Comparison of ENCODE assay signal across 10 mouse cellular contexts in the genomic region with DNA sequence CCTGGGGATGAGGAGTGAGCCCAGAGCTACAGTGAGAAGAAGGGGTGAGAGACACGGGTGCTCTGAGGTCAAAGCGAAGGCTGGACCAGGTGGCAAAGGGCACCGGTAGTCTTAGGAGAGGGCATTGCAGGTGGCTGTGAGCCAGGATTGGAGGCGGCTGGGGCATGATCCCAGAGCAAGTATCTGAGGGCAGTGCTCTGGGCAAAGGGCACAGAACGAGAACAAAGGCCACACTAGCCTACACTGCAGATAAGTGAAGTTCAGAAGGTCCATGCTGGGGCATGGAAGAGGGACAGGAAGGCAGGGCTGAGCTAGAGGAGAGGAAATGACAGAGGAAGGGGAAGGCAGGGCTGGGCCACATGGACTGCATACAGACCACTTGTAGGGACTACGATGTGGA.
DNase-seq lines count a peak whose midpoint lies in the region; ATAC-seq and TF ChIP-seq lines count a peak whose summit lies in the region.
"Had no signal": no experiment of that assay in that cellular context is flagged by ENCODE, and none has a peak within 500 bp of the region (broad histone marks: within the 10 kb centered on the region; RNA-seq: fewer than 3 reads in every experiment).

No protein-coding gene starts in this region.

- H3K9me3 ChIP-seq in forebrain, embryonic 10.5 days = no peaks in the 10 kb centered on the region
- H3K9me3 ChIP-seq in forebrain, embryonic 15.5 days = no peaks in the 10 kb centered on the region
- H3K9me3 ChIP-seq in intestine, embryonic 15.5 days = no peaks in the 10 kb centered on the region
- H3K9me3 ChIP-seq in midbrain, embryonic 14.5 days (ENCODE audit: control insufficient read depth, low read length) = no peaks in the 10 kb centered on the region

- TF ChIP-seq CTCF in left cerebral cortex, adult 2 months (IDR thresholded peaks at IDR 0.05) = no peak

- no peak overlapping the region for H3K9ac ChIP-seq in forebrain, embryonic 15.5 days (replicated peaks)
- H3K9ac ChIP-seq in intestine, embryonic 15.5 days = no peak overlapping the region; the same call in 1 of the 2 replicates
- H3K9ac ChIP-seq in midbrain, embryonic 14.5 days (replicated peaks; ENCODE audit: low read length) = peak overlapping the region; percentile 21; the same call in 1 of the 2 replicates

- DNase-seq in forebrain, embryonic 10.5 days (ENCODE audit: extremely low spot score, low spot score) = no peak
- DNase-seq in left cerebral cortex, adult 2 months (ENCODE audit: extremely low spot score in 1 of 2, low spot score in 2 of 2) = no peak
- DNase-seq in left cerebral cortex, postnatal 14 days (ENCODE audit: low spot score in 2 of 2) = no peak
- no peak for DNase-seq in midbrain, embryonic 14.5 days
- no peak for DNase-seq in cerebellum, adult 8-10 months
- no peak for DNase-seq in urinary bladder, postnatal 36 days (ENCODE audit: low spot score in 2 of 2)
- DNase-seq: gastrocnemius, postnatal 25 days had no signal

- H3K4me2 ChIP-seq in forebrain, embryonic 15.5 days (replicated peaks) = no peak overlapping the region
- no peak overlapping the region for H3K4me2 ChIP-seq in intestine, embryonic 15.5 days (replicated peaks)
- no peak overlapping the region for H3K4me2 ChIP-seq in midbrain, embryonic 14.5 days (ENCODE audit: low read length)

- WGBS in forebrain, embryonic 10.5 days = 81% methylated on average over 6 of the region's 6 CpGs
- 81% methylated on average over 6 of the region's 6 CpGs for WGBS in forebrain, embryonic 15.5 days
- 61% methylated on average over 6 of the region's 6 CpGs for WGBS in intestine, embryonic 15.5 days
- WGBS in midbrain, embryonic 14.5 days = 89% methylated on average over 6 of the region's 6 CpGs

- no peak for ATAC-seq in forebrain, embryonic 15.5 days (replicated peaks)
- ATAC-seq in intestine, embryonic 15.5 days = peak; percentile 57
- no peak for ATAC-seq in midbrain, embryonic 14.5 days (ENCODE audit: low FRiP score, low TSS enrichment)

- no peaks in the 10 kb centered on the region for H3K36me3 ChIP-seq in forebrain, embryonic 10.5 days (replicated peaks)
- H3K36me3 ChIP-seq in forebrain, embryonic 15.5 days = no peaks in the 10 kb centered on the region
- H3K36me3 ChIP-seq in intestine, embryonic 15.5 days = no peaks in the 10 kb centered on the region
- H3K36me3 ChIP-seq in midbrain, embryonic 14.5 days (ENCODE audit: control insufficient read depth, insufficient read depth, low read length) = no peaks in the 10 kb centered on the region

- peaks cover 78% of the 10 kb centered on the region for H3K4me1 ChIP-seq in forebrain, embryonic 10.5 days
- H3K4me1 ChIP-seq in forebrain, embryonic 15.5 days = peaks cover 63% of the 10 kb centered on the region
- H3K4me1 ChIP-seq in intestine, embryonic 15.5 days (replicated peaks) = peaks cover 63% of the 10 kb centered on the region
- peaks cover 50% of the 10 kb centered on the region for H3K4me1 ChIP-seq in midbrain, embryonic 14.5 days (ENCODE audit: control insufficient read depth, insufficient read depth, low read length)

- peaks cover 90% of the 10 kb centered on the region for H3K27me3 ChIP-seq in forebrain, embryonic 10.5 days (ENCODE audit: poor library complexity, severe bottlenecking)
- no peaks in the 10 kb centered on the region for H3K27me3 ChIP-seq in forebrain, embryonic 15.5 days
- no peaks in the 10 kb centered on the region for H3K27me3 ChIP-seq in intestine, embryonic 15.5 days (replicated peaks)
- H3K27me3 ChIP-seq in midbrain, embryonic 14.5 days (ENCODE audit: control insufficient read depth, insufficient read depth, low read length) = peaks cover 4% of the 10 kb centered on the region; the same call in 1 of the 2 replicates

- intact Hi-C loops in left cerebral cortex, adult 2 months (cut with DNase I) = no loop called here
- intact Hi-C loops in left cerebral cortex, postnatal 14 days (cut with DNase I) = no loop called here

- H3K4me3 ChIP-seq in forebrain, embryonic 10.5 days = no peak overlapping the region
- H3K4me3 ChIP-seq in forebrain, embryonic 15.5 days = no peak overlapping the region
- no peak overlapping the region for H3K4me3 ChIP-seq in left cerebral cortex, adult 2 months
- H3K4me3 ChIP-seq in intestine, embryonic 15.5 days (replicated peaks) = no peak overlapping the region
- no peak overlapping the region for H3K4me3 ChIP-seq in midbrain, embryonic 14.5 days (replicated peaks; ENCODE audit: low read depth, low read length)
- H3K4me3 ChIP-seq: erythroblast, embryonic 14.5 days had no signal

- H3K27ac ChIP-seq in forebrain, embryonic 10.5 days = peak overlapping the region; percentile 72; the same call in 1 of the 2 replicates
- no peak overlapping the region for H3K27ac ChIP-seq in forebrain, embryonic 15.5 days (replicated peaks)
- peak overlapping the region; percentile 72 for H3K27ac ChIP-seq in left cerebral cortex, adult 2 months
- peak overlapping the region; percentile 51; the same call in 1 of the 2 replicates for H3K27ac ChIP-seq in intestine, embryonic 15.5 days
- H3K27ac ChIP-seq in midbrain, embryonic 14.5 days (replicated peaks; ENCODE audit: low read depth, low read length) = 0 out of 2 replicates have a peak overlapping the region, but pooled peaks have one; percentile 76
